Comparison of ENCODE assay signal across 25 mouse cellular contexts in the genomic region with DNA sequence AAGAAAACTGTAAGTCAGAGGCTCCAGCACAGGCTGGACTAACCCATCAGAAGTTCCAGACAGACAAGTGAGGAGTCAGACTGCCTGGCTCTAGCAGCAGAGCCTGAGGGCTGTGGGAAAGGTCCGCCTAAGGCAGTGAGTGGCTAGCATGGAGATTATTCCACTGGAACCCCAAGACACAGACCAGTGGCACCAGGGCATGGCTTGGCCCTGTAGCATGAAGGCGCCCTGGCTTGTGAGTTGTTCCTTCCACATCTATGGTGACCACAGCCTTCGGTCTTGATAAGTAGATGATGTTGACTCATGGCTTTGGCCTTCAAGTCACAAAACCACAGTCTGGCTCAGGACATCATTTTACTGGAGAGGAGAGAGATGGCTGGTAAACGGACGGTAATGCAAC.
DNase-seq lines count a peak whose midpoint lies in the region; ATAC-seq lines count a peak whose summit lies in the region.
"Had no signal": no experiment of that assay in that cellular context is flagged by ENCODE, and none has a peak within 500 bp of the region (broad histone marks: within the 10 kb centered on the region; RNA-seq: fewer than 3 reads in every experiment).

No protein-coding gene starts in this region.

- H3K4me1 ChIP-seq in liver, embryonic 12.5 days: 0 out of 2 replicates have a peak, but pooled peaks cover 5% of the 10 kb centered on the region
- H3K4me1 ChIP-seq: forebrain, embryonic 12.5 days; heart, embryonic 15.5 days; kidney, embryonic 15.5 days had no signal

- peak; percentile 24 to 49 for ATAC-seq in hematopoietic stem cell, adult 5-6 weeks (replicated peaks in 1 of 2; ENCODE audit: insufficient read depth in 1 of 2, low FRiP score in 2 of 2, low TSS enrichment in 1 of 2, low read depth in 1 of 2, poor library complexity in 2 of 2, severe bottlenecking in 2 of 2)
- no peak for ATAC-seq in liver, embryonic 12.5 days
- ATAC-seq: hindbrain, postnatal 0 days; intestine, postnatal 0 days; lung, postnatal 0 days had no signal

- no peaks in the 10 kb centered on the region for H3K9me3 ChIP-seq in liver, embryonic 12.5 days (replicated peaks)
- H3K9me3 ChIP-seq: forebrain, embryonic 12.5 days; heart, embryonic 15.5 days; hindbrain, embryonic 10.5 days; kidney, embryonic 15.5 days; limb, embryonic 13.5 days; liver, embryonic 15.5 days had no signal

- no peak overlapping the region for H3K4me3 ChIP-seq in liver, embryonic 12.5 days
- H3K4me3 ChIP-seq: forebrain, embryonic 12.5 days; heart, adult 2 months; heart, embryonic 15.5 days; hindbrain, embryonic 10.5 days; kidney, embryonic 15.5 days; limb, embryonic 13.5 days; liver, embryonic 15.5 days had no signal

- no peak overlapping the region for H3K4me2 ChIP-seq in liver, embryonic 12.5 days
- H3K4me2 ChIP-seq: forebrain, embryonic 12.5 days; heart, embryonic 15.5 days; kidney, embryonic 15.5 days; limb, embryonic 13.5 days; liver, embryonic 15.5 days had no signal

- no peaks in the 10 kb centered on the region for H3K36me3 ChIP-seq in liver, embryonic 12.5 days
- H3K36me3 ChIP-seq: forebrain, embryonic 12.5 days; heart, embryonic 15.5 days; hindbrain, embryonic 10.5 days; kidney, embryonic 15.5 days; limb, embryonic 13.5 days; liver, embryonic 15.5 days had no signal

- 0 out of 2 replicates have a peak, but pooled peaks cover 5% of the 10 kb centered on the region for H3K27me3 ChIP-seq in liver, embryonic 12.5 days (replicated peaks)
- H3K27me3 ChIP-seq: forebrain, embryonic 12.5 days; heart, embryonic 15.5 days; kidney, embryonic 15.5 days had no signal

- WGBS in liver, embryonic 12.5 days (ENCODE audit: insufficient replicate concordance): 37% methylated on average over 5 of the region's 5 CpGs

- H3K27ac ChIP-seq in liver, embryonic 12.5 days: no peak overlapping the region
- H3K27ac ChIP-seq: forebrain, embryonic 12.5 days; heart, adult 2 months; heart, embryonic 15.5 days; hindbrain, embryonic 10.5 days; hindbrain, postnatal 0 days; kidney, embryonic 15.5 days; limb, embryonic 13.5 days; liver, embryonic 15.5 days had no signal

- H3K9ac ChIP-seq in liver, embryonic 12.5 days: no peak overlapping the region
- H3K9ac ChIP-seq: forebrain, embryonic 12.5 days; heart, embryonic 15.5 days; kidney, embryonic 15.5 days; limb, embryonic 13.5 days; liver, embryonic 15.5 days had no signal

- peak; percentile 36 for DNase-seq in ovary, adult 18-20 months (ENCODE audit: low spot score)
- DNase-seq in ovary, postnatal 10 days (ENCODE audit: low spot score): no peak
- DNase-seq in NIH3T3 (ENCODE audit: low read depth): peak; percentile 58
- no peak for DNase-seq in thymus, postnatal 14 days
- DNase-seq in frontal cortex, postnatal 10 days (ENCODE audit: low spot score in 2 of 2): no peak
- DNase-seq: cerebellum, adult 11 months; cerebellum, postnatal 14 days; embryo, embryonic 11 days; gastrocnemius, postnatal 10 days; heart, adult 2 months; kidney, postnatal 4 days; layer of hippocampus, adult 9-11 months; right cerebral cortex, adult 18-20 months; thymus, postnatal 36 days had no signal

Comparison
In these comparisons a context has a peak if more than half of its experiments do, and no peak if none do; other contexts are left out.
1. DNase-seq: peak in ovary, adult 18-20 months (single experiment) and NIH3T3 (single experiment); none in ovary, postnatal 10 days (single experiment), thymus, postnatal 14 days (single experiment) and frontal cortex, postnatal 10 days (0 of 2).